Mouse (Mus musculus): ENCODE data around the gene Med12.

DNA sequence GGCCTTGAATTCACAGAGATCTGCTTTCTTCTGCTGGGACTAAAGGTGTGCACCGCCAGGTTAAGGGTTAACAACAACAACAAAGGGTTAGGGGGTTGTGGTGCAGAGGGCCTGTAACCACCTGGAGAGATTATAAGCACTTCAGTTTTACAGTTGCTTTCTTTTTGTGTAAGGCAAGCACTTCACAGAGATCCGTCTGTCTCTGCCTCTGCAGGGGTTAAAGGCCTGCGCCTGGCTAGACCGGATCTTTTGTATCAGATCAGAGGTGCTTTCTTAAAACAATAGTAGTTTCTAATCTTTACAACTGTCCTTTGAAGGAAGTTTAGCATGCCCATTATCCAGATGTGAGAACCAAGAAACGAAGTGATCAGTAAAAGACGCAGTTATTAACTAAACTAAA is 420 bp upstream of the Med12 start:
- TF ChIP-seq CTCF (IDR thresholded peaks at IDR 0.05; ENCODE audit: control insufficient read depth, insufficient read depth, insufficient read length) (no peak), USF1 (IDR thresholded peaks at IDR 0.05; ENCODE audit: low read depth) (no peak), MAX (IDR thresholded peaks at IDR 0.05) (no peak), MYOD1 (IDR thresholded peaks at IDR 0.05; ENCODE audit: control insufficient read depth, insufficient read length, low read depth) (no peak)

Measured in C2C12 (cell line).